Mouse (Mus musculus): ENCODE data around the gene Suco. TPM values are rescaled to one million over a fixed set of nuclear protein-coding genes. Genes with fewer than 3 reads are reported as not detected.

Gene Suco
- total and polyA plus RNA-seq, 3 experiments, result 6.4 to 6.8 TPM; not detected in 1

DNA sequence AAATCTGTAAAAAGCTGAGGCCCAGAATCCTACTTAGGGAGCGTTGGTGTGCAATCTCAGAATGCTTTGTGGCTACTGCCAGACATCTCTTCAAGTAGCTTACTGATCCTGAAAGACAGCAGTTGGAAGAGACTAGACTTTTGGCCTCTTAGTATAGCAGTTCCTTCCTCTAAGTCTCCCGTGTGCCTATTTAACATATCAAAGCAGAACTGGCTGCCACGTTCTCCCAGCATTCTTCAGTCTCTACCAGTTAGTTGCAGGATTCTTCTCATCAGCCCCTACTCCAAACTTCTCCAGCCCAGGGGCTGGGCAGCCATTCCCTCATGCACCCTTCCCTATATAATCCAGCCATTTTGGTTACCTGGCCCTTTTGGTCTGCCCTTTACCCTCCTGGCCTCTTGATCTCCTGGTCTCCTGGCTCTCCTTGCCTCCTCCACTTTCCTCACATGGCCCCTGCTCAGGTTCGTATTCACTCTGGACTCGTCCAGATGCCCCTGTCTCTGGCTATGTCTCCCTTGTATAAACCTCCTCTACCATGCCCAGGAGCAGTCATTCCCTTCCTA is 1.2 kb upstream of the Suco start:
- peaks cover 19% of the 10 kb centered on the region for H3K79me2 ChIP-seq (ENCODE audit: control insufficient read depth, insufficient read depth, low read length, poor library complexity)
- TF ChIP-seq POLR2AphosphoS2 (IDR thresholded peaks at IDR 0.05; ENCODE audit: low read length), result no peak
- H3K27ac ChIP-seq (ENCODE audit: control insufficient read depth, low read depth, low read length), result peak overlapping the region; percentile 77
- peak overlapping the region; percentile 57 to 75 for H3K4me3 ChIP-seq (ENCODE audit: control insufficient read depth in 1 of 2, insufficient read depth in 1 of 2, low read depth in 2 of 2, low read length in 2 of 2)
- H3K9ac ChIP-seq (ENCODE audit: control insufficient read depth, low read depth, low read length, poor library complexity, severe bottlenecking), result peak overlapping the region; percentile 68
- H3K9me3 ChIP-seq (replicated peaks; ENCODE audit: insufficient read depth, low read length), result no peaks in the 10 kb centered on the region
- H3K4me1 ChIP-seq (ENCODE audit: control insufficient read depth in 1 of 2, insufficient read depth in 2 of 2, low read length in 2 of 2), result peaks cover 4 to 8% of the 10 kb centered on the region in 2 experiments; a peak in 2 of 4 replicates
- no peak for DNase-seq (ENCODE audit: low read depth, low spot score)
- peaks cover 0 to 16% of the 10 kb centered on the region in 2 experiments; a peak in 2 of 4 replicates for H3K36me3 ChIP-seq (ENCODE audit: control insufficient read depth in 1 of 2, insufficient read depth in 2 of 2, low read length in 2 of 2)
- no peaks in the 10 kb centered on the region for H3K27me3 ChIP-seq (ENCODE audit: control insufficient read depth in 1 of 2, insufficient read depth in 2 of 2, low read length in 2 of 2)

GRCm38 (mm10) chr1:161875706-161876552 is 553 bp downstream of the Suco start:
- DNase-seq (ENCODE audit: low read depth, low spot score), result peak; percentile 69
- TF ChIP-seq RAD21 (IDR thresholded peaks at IDR 0.05; ENCODE audit: low read depth, low read length) (no peak), ETS1 (IDR thresholded peaks at IDR 0.05; ENCODE audit: low read depth, low read length) (no peak), UBTF (IDR thresholded peaks at IDR 0.05; ENCODE audit: borderline replicate concordance, insufficient read depth, low read depth, low read length) (0 out of 2 replicates have a peak, but pooled peaks have one; percentile 41)
- Histone ChIP-seq H3K9ac (ENCODE audit: control insufficient read depth, low read depth, low read length, poor library complexity, severe bottlenecking) (peak overlapping the region; percentile 86), H3K9me3 (replicated peaks; ENCODE audit: insufficient read depth, low read length) (no peaks in the 10 kb centered on the region), H3K79me2 (ENCODE audit: control insufficient read depth, insufficient read depth, low read length, poor library complexity) (peaks cover 22% of the 10 kb centered on the region), H3K4me1 (ENCODE audit: control insufficient read depth in 1 of 2, insufficient read depth in 2 of 2, low read length in 2 of 2) (peaks cover 4 to 8% of the 10 kb centered on the region in 2 experiments; a peak in 2 of 4 replicates), H3K27me3 (ENCODE audit: control insufficient read depth in 1 of 2, insufficient read depth in 2 of 2, low read length in 2 of 2) (no peaks in the 10 kb centered on the region), H3K4me3 (ENCODE audit: control insufficient read depth in 1 of 2, insufficient read depth in 1 of 2, low read depth in 2 of 2, low read length in 2 of 2) (peak overlapping the region; percentile 89 to 99), H3K36me3 (ENCODE audit: control insufficient read depth in 1 of 2, insufficient read depth in 2 of 2, low read length in 2 of 2) (peaks cover 0 to 16% of the 10 kb centered on the region in 2 experiments; a peak in 2 of 4 replicates), H3K27ac (ENCODE audit: control insufficient read depth, low read depth, low read length) (peak overlapping the region; percentile 73)

DNA sequence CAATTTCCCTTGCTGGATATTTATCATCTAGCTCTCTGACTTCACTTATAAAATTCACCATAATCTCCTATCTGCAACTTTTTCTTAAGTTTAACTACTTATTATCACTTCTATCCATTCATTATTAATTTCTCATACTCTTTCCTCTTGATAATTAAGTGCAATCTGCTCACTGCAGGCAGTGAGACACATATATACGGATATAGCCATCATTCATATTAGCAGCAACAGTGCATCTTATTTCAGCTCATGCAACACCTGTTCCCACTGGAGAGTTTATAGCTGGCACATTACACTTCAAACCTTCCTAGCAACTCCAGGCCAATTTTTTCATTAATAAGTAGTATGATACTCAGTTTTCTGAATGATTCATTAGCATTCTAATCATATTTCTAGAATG is 7.1 kb downstream of the Suco start:
- Histone ChIP-seq H3K36me3 (ENCODE audit: control insufficient read depth in 1 of 2, insufficient read depth in 2 of 2, low read length in 2 of 2) (peaks cover 0 to 12% of the 10 kb centered on the region in 2 experiments; a peak in 2 of 4 replicates), H3K79me2 (ENCODE audit: control insufficient read depth, insufficient read depth, low read length, poor library complexity) (peaks cover 18% of the 10 kb centered on the region), H3K27ac (ENCODE audit: control insufficient read depth, low read depth, low read length) (no peak overlapping the region), H3K4me3 (ENCODE audit: control insufficient read depth in 1 of 2, insufficient read depth in 1 of 2, low read depth in 2 of 2, low read length in 2 of 2) (no peak overlapping the region), H3K27me3 (ENCODE audit: control insufficient read depth in 1 of 2, insufficient read depth in 2 of 2, low read length in 2 of 2) (no peaks in the 10 kb centered on the region), H3K4me1 (ENCODE audit: control insufficient read depth in 1 of 2, insufficient read depth in 2 of 2, low read length in 2 of 2) (peaks cover 0 to 6% of the 10 kb centered on the region in 2 experiments; a peak in 2 of 4 replicates), H3K9me3 (replicated peaks; ENCODE audit: insufficient read depth, low read length) (no peaks in the 10 kb centered on the region), H3K9ac (ENCODE audit: control insufficient read depth, low read depth, low read length, poor library complexity, severe bottlenecking) (no peak overlapping the region)
- DNase-seq (ENCODE audit: low read depth, low spot score), result no peak
- no peak for TF ChIP-seq CTCF (IDR thresholded peaks at IDR 0.05 in 2 of 3, conservative IDR thresholded peaks at IDR 0.05 in 1 of 3; ENCODE audit: control insufficient read depth in 1 of 3, insufficient read depth in 1 of 3, low read depth in 2 of 3, low read length in 3 of 3, poor library complexity in 1 of 3, severe bottlenecking in 1 of 3)
- no peak for TF ChIP-seq MXI1 (IDR thresholded peaks at IDR 0.05; ENCODE audit: low read depth, low read length)
- no peak for TF ChIP-seq POLR2AphosphoS2 (IDR thresholded peaks at IDR 0.05; ENCODE audit: low read length)
- no peak for TF ChIP-seq TAL1 (IDR thresholded peaks at IDR 0.05; ENCODE audit: low read length)
- TF ChIP-seq JUND (IDR thresholded peaks at IDR 0.05; ENCODE audit: low read depth, low read length), result no peak
- no peak for TF ChIP-seq TCF12 (IDR thresholded peaks at IDR 0.05; ENCODE audit: low read depth, low read length)

All from MEL (cell line).